Mouse (Mus musculus) central nervous system, embryonic 18 days (tissue): ENCODE results near the gene Slc24a4. TPM values are rescaled to one million over a fixed set of nuclear protein-coding genes. Genes with fewer than 3 reads are reported as not detected.

Experiments used
- polyA plus RNA-seq: library from polyadenylated mRNA; depleted of rRNA; stranded (reverse); fragments of >200 nt; gene quantifications from 2 replicates; pipeline ENCODE4 v1.2.3, GENCODE M21; 2012; rRNA removed

Gene Slc24a4
- polyA plus RNA-seq = 3.0 TPM in 2 replicates

DNA sequence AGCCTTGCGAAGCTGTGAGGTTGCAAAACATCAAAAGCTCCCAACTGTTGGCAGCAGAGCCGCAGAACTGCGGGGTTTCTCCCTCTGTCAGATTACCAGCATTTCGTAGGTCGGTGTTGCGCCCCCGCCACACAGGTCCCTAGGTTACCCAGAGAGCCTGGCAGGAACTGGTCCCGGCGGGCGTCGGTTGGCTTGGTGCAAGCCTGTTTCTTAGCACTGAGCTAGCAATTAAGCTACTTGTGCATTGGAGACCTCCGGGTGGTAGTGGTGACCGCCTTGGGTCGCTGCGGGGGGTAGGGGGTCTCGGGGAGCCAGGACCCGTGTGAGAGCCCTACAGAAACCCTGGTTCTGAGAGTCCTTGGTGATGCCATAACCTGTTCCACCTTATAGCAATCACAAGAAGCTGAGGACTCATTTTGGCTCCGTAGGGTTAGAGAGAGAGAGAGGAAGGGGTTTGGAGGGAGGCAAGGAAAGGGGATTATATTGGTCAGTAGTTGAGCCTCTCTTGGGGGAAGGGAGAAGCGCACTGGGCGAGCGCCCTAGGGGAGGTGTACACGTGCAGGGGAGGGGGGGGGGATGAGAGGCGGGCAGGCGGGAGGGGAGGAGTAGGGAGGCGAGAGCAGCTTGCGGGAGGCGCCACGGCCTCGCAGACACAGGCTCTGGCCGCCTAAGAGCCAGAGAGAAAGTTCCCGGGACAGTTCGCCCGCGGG lies at the start of gene Slc24a4:
Slc24a4 (plus strand) TSS at position 653 of the 710 bp plus-strand sequence.

DNA sequence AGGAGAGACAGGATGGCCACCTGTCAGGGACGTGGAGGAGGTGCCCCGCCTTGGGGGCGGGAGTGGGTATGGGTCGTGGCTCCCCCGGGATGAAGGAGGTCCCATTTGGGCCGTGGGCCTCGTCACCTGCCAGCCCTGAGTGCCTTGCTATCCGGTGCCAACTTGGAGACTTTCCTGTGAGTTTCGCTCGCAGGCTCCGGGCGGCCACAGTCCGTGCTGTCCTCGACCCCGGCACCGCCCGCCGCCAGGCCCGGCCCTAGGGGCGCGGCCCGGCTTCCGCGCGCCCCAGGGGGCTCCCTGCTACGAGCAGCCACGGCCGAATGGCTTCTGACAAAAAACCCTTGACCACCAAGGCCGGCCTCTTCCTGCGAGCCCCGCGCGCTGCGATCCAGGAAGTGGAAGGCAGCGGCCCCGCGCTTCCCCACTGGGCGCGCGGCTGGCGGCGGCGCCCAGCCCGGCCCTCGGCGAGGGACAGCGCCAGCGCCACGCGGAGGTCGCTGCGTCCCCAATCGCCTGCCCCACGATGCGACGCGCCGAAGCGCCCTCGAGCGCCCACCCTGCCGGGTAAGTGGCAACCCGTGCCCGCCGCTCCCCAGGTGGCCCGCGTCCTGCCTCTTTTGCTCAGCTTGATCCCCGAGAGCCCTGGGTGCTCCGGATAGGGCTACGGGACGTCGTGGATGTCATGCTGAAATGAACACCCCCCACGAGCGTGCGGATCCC lies 154.4 kb downstream of the Slc24a4 start, which contains the start of gene Rin3:
Rin3 (plus strand) TSS at position 286 of the 720 bp plus-strand sequence.

Other genes with a start within 250 kb of the Slc24a4 start
- 7.4 and 8.5 TPM in 2 replicates for gene Trip11, start 215.5 kb upstream of the Slc24a4 start, polyA plus RNA-seq
- gene Atxn3, start 170.5 kb upstream of the Slc24a4 start, polyA plus RNA-seq = 14.6 and 16.0 TPM in 2 replicates
- 18.3 and 19.1 TPM in 2 replicates for gene Cpsf2, start 152.7 kb upstream of the Slc24a4 start, polyA plus RNA-seq
- 1.4 and 1.6 TPM in 2 replicates for gene Rin3, start 154.3 kb downstream of the Slc24a4 start, polyA plus RNA-seq